Mouse (Mus musculus) MEL (cell line): ENCODE data around the gene Nprl3. TPM values are rescaled to one million over a fixed set of nuclear protein-coding genes. Genes with fewer than 3 reads are reported as not detected.

ENCODE experiments used
- BHLHE40 ChIP-seq: IDR thresholded peaks from 2 replicates; pipeline ENCODE4 v1.6.1; 2012; ENCODE audit warnings: low read depth, mild to moderate bottlenecking, inconsistent platforms, low read length, improper control_type of control experiment, borderline replicate concordance
- CHD1 ChIP-seq: IDR thresholded peaks from 2 replicates; pipeline ENCODE4 v1.6.1; 2012; ENCODE audit warnings: low read depth, mild to moderate bottlenecking, inconsistent platforms, low read length, improper control_type of control experiment
- CTCF ChIP-seq, 3 experiments: IDR thresholded peaks in 2 of 3; conservative IDR thresholded peaks in 1 of 3; 2 replicates each; pipeline ENCODE4 v1.5.1; 2011 to 2012; ENCODE audit warnings: low read length in 3 of 3, low read depth in 2 of 3, mild to moderate bottlenecking in 2 of 3, improper control_type of control experiment in 1 of 3, inconsistent platforms in 1 of 3, mixed read lengths in 1 of 3, moderate library complexity in 1 of 3; ENCODE audit not compliant: control insufficient read depth in 1 of 3, insufficient read depth in 1 of 3, poor library complexity in 1 of 3, severe bottlenecking in 1 of 3
- ELF1 ChIP-seq: IDR thresholded peaks from 2 replicates; pipeline ENCODE4 v1.6.1; 2014; ENCODE audit warnings: low read depth, mild to moderate bottlenecking, inconsistent platforms, low read length, improper control_type of control experiment, moderate library complexity
- ETS1 ChIP-seq: IDR thresholded peaks from 2 replicates; pipeline ENCODE4 v1.6.1; 2012; ENCODE audit warnings: low read depth, mild to moderate bottlenecking, inconsistent platforms, low read length, improper control_type of control experiment, moderate library complexity
- GATA1 ChIP-seq: IDR thresholded peaks from 2 replicates; pipeline ENCODE4 v1.6.1; 2011; ENCODE audit warnings: low read depth, low read length, improper control_type of control experiment
- JUND ChIP-seq: IDR thresholded peaks from 2 replicates; pipeline ENCODE4 v1.6.1; 2011; ENCODE audit warnings: low read depth, mild to moderate bottlenecking, improper control_type of control experiment, low read length
- MEF2A ChIP-seq: IDR thresholded peaks from 2 replicates; pipeline ENCODE4 v1.6.1; 2014; ENCODE audit warnings: low read depth, mild to moderate bottlenecking, inconsistent platforms, low read length, improper control_type of control experiment; ENCODE audit not compliant: poor library complexity, insufficient replicate concordance, severe bottlenecking; ENCODE audit errors: extremely low read depth
- MXI1 ChIP-seq: IDR thresholded peaks from 2 replicates; pipeline ENCODE4 v1.6.1; 2011; ENCODE audit warnings: mild to moderate bottlenecking, low read depth, low read length, improper control_type of control experiment
- MYC ChIP-seq: IDR thresholded peaks from 2 replicates; pipeline ENCODE4 v1.6.1; 2011; ENCODE audit warnings: low read depth, mild to moderate bottlenecking, low read length, improper control_type of control experiment, moderate library complexity
- NELFE ChIP-seq: IDR thresholded peaks from 2 replicates; pipeline ENCODE4 v1.6.1; 2011; ENCODE audit warnings: low read depth, low read length, improper control_type of control experiment
- POLR2A ChIP-seq, 2 experiments: IDR thresholded peaks; 2 replicates each; pipeline ENCODE4 v1.6.1; 2011 to 2012; ENCODE audit warnings: low read length in 2 of 2, mild to moderate bottlenecking in 2 of 2, control low read depth in 1 of 2, improper control_type of control experiment in 1 of 2, low read depth in 1 of 2, moderate library complexity in 1 of 2; ENCODE audit not compliant: control insufficient read depth in 1 of 2, insufficient read depth in 1 of 2, poor library complexity in 1 of 2
- POLR2AphosphoS2 ChIP-seq: IDR thresholded peaks from 2 replicates; pipeline ENCODE4 v1.6.1; 2011; ENCODE audit warnings: low read length, improper control_type of control experiment
- POLR2AphosphoS5 ChIP-seq: IDR thresholded peaks from 2 replicates; pipeline ENCODE4 v1.6.1; 2012; ENCODE audit warnings: low read depth, borderline replicate concordance, mild to moderate bottlenecking, inconsistent platforms, low read length, moderate library complexity, mixed read lengths
- RAD21 ChIP-seq: IDR thresholded peaks from 2 replicates; pipeline ENCODE4 v1.6.1; 2011; ENCODE audit warnings: mild to moderate bottlenecking, low read depth, low read length, improper control_type of control experiment
- RCOR1 ChIP-seq: IDR thresholded peaks from 2 replicates; pipeline ENCODE4 v1.6.1; 2012; ENCODE audit warnings: low read depth, mild to moderate bottlenecking, inconsistent platforms, low read length, improper control_type of control experiment
- SMC3 ChIP-seq: IDR thresholded peaks from 2 replicates; pipeline ENCODE4 v1.6.1; 2011; ENCODE audit warnings: low read depth, low read length, improper control_type of control experiment
- UBTF ChIP-seq: IDR thresholded peaks from 2 replicates; pipeline ENCODE4 v1.6.1; 2012; ENCODE audit warnings: low read depth, mild to moderate bottlenecking, inconsistent platforms, low read length, improper control_type of control experiment, moderate library complexity, borderline replicate concordance; ENCODE audit not compliant: insufficient read depth
- USF1 ChIP-seq: IDR thresholded peaks from 2 replicates; pipeline ENCODE4 v1.6.1; 2014; ENCODE audit warnings: low read depth, mild to moderate bottlenecking, inconsistent platforms, low read length, improper control_type of control experiment, moderate library complexity
- USF2 ChIP-seq, 2 experiments: IDR thresholded peaks; 2 replicates each; pipeline ENCODE4 v1.6.1; 2011 to 2012; ENCODE audit warnings: improper control_type of control experiment in 2 of 2, low read length in 2 of 2, borderline replicate concordance in 1 of 2, inconsistent platforms in 1 of 2, low read depth in 1 of 2, mild to moderate bottlenecking in 1 of 2; ENCODE audit not compliant: insufficient read depth in 1 of 2
- ZC3H11A ChIP-seq: IDR thresholded peaks from 2 replicates; pipeline ENCODE4 v1.6.1; 2012; ENCODE audit warnings: low read depth, mild to moderate bottlenecking, inconsistent platforms, low read length, improper control_type of control experiment
- ZKSCAN1 ChIP-seq: IDR thresholded peaks from 2 replicates; pipeline ENCODE4 v1.6.1; 2012; ENCODE audit warnings: low read depth, mild to moderate bottlenecking, inconsistent platforms, low read length, improper control_type of control experiment, moderate library complexity
- ZMIZ1 ChIP-seq: IDR thresholded peaks from 2 replicates; pipeline ENCODE4 v1.6.1; 2012; ENCODE audit warnings: low read depth, mild to moderate bottlenecking, inconsistent platforms, low read length, improper control_type of control experiment, moderate library complexity
- polyA plus RNA-seq, 2 experiments: library from polyadenylated mRNA; stranded (reverse) in 1 of 2; unstranded in 1 of 2; fragments of >175 nt in 1 of 2; fragments of >200 nt in 1 of 2; gene quantifications; 2 replicates each; pipeline versions ENCODE4 v1.2.1 to v1.2.4; 2012; ENCODE audit warnings: low replicate concordance in 2 of 2, low read depth in 1 of 2; ENCODE audit not compliant: insufficient read length in 2 of 2, insufficient read depth in 1 of 2, missing spikeins in 1 of 2
- total RNA-seq: library from RNA; depleted of rRNA; stranded (reverse); fragments of 300-350 nt; gene quantifications from 2 replicates; pipeline ENCODE4 v1.2.3, GENCODE M21; 2012

Nprl3 gene
- total and polyA plus RNA-seq, 3 experiments, result 14.1 to 18.4 TPM; not detected in 1

DNA sequence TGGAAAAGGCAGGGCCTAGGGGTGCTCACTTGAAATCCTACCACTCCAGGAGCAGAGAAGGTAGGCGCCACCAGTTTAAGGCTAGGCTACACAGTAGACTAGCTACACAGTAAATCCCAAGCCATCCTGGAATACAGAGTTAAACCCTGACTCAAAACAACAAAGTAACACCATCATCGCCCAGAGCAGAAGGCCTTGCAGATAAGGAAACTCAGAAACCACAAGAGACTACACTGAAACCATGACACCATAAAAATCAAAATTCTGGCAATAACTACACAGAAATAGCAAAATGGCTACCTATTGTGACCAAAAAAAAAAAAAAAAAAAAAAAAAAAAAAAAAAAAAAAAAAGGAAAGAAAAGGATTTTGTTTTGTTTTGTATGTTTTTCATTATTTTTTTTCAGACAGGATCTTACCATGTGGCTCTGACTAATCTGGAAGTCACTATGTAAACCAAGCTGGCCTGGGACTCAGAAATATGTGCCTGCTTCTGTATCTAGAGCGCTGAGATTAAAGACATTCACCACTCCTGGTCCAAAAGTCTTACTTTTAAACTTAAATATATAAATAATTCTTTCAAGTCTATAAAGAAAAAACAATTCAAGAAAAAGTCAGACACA is 2.3 kb downstream of the Nprl3 start (continued):
- TF ChIP-seq MXI1, result peak; percentile 69
- TF ChIP-seq POLR2A (IDR thresholded peaks at IDR 0.05; ENCODE audit: control insufficient read depth in 1 of 2, insufficient read depth in 1 of 2, low read depth in 1 of 2, low read length in 2 of 2, poor library complexity in 1 of 2), result no peak
- TF ChIP-seq JUND, result no peak
- TF ChIP-seq ZMIZ1, result no peak
- peak; percentile 78 for TF ChIP-seq BHLHE40
- TF ChIP-seq ZKSCAN1, result 0 out of 2 replicates have a peak, but pooled peaks have one; percentile 36
- TF ChIP-seq ELF1, result no peak
- TF ChIP-seq ETS1, result peak; percentile 96
- TF ChIP-seq UBTF, result no peak
- TF ChIP-seq MEF2A, result no peak
- no peak for TF ChIP-seq NELFE
- TF ChIP-seq GATA1, result peak; percentile 98
- TF ChIP-seq SMC3, result no peak
- TF ChIP-seq USF2 (IDR thresholded peaks at IDR 0.05; ENCODE audit: borderline replicate concordance in 1 of 2, insufficient read depth in 1 of 2, low read depth in 1 of 2, low read length in 2 of 2), result peak in 1 of 2 experiments; percentile 8; a peak in 1 of 4 replicates
- peak; percentile 100 for TF ChIP-seq RCOR1
- peak; percentile 69; the same call in 1 of the 2 replicates for TF ChIP-seq MYC
- TF ChIP-seq RAD21, result no peak
- no peak for TF ChIP-seq CTCF (IDR thresholded peaks at IDR 0.05 in 2 of 3, conservative IDR thresholded peaks at IDR 0.05 in 1 of 3; ENCODE audit: control insufficient read depth in 1 of 3, insufficient read depth in 1 of 3, low read depth in 2 of 3, low read length in 3 of 3, poor library complexity in 1 of 3, severe bottlenecking in 1 of 3)
- TF ChIP-seq POLR2AphosphoS5, result no peak
- TF ChIP-seq ZC3H11A, result 0 out of 2 replicates have a peak, but pooled peaks have one; percentile 1
- TF ChIP-seq CHD1, result no peak
- peak; percentile 18; the same call in 1 of the 2 replicates for TF ChIP-seq USF1
- 0 out of 2 replicates have a peak, but pooled peaks have one; percentile 36 for TF ChIP-seq POLR2AphosphoS2
